Mouse (Mus musculus) 3T3-L1 (cell line): Measurements from ENCODE around the gene 2010111I01Rik.
"Not testable (repeated sequence)": the region's sequence is repeated elsewhere in the genome, so short reads cannot be mapped to it uniquely, and the experiment has no call there.

ENCODE experiments used
- DNase-seq: peaks from one replicate; pipeline ENCODE4 v3.0.0-alpha.2; 2015; ENCODE audit warnings: low read depth, low spot score

The 2010111I01Rik gene

DNA sequence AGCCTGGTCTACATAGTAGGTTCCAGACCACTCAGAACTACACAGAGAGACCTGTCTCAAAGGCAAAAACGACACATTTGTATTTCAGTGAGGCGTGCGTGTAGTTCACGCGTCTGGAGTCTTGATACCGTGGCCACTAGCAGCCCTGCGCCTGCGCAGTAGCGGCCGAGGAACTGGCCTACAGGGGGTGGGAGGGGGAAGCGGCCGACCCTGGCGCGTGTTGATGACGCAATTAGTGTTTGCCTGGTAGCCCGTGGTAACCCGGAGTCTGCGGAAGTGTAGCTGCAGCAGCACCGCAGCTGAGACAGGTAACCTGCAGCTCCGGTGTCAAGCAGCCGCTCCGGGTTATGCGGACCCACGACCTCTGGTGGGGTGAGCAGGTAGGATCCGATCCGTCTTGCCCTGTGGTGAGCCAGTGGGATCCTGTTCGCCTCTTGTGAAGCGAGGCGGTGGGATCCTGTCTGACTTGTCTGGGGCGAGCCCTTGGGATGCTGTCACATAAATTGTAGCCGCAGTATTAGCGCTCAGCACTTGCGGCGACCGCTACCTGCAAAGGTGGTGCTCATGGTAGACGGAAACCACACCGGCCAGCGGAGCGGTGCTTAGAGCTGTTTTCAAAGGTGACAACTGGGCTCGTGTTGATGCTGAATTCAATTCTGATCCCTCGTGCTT lies at the start of gene 2010111I01Rik:
Gene 2010111I01Rik (plus strand): TSS at position 254 of the 672 bp plus-strand sequence.
- peak; percentile 96 for DNase-seq

- DNase-seq = peak; percentile 5
Measured at GRCm38 (mm10) chr13:62916675-62917074, 48.0 kb upstream of the 2010111I01Rik start.

DNA sequence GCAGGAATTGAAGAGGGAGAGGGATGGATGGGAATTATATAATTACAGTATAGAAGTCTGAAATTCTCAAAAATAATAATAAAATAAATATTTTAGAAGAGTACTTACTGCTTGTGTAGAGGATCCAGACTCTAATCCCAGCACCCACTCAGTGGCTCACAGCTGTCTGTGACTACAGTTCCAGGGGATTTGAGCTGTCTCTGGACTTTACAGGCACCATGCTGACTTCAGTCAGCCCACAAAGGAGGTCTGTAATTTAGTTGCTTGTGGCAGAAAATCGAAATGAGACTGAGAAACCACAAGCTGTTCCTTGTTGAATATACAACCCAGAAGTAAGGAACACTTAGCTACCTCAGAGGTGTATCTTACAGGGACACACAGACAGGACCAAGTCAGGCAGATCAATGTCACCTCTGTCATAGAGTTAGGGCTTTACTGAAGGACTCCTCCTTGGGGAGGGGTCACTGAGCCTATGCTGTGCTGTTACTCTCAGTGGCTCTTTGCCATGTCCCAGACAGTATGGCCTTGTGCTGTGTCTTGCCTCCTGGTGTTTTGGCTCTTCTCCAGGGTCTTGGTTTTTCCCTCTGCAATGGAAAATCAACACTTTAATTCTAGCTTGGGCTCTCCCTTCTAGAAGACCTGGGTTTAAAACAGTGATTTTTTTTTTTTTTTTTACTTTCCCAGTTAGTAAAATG lies 47.1 kb upstream of the 2010111I01Rik start:
- no peak for DNase-seq

GRCm38 (mm10) chr13:62919647-62920341 lies 44.9 kb upstream of the 2010111I01Rik start:
- DNase-seq = peak; percentile 88

- DNase-seq = no peak
Measured at GRCm38 (mm10) chr13:62922645-62923044, 42.0 kb upstream of the 2010111I01Rik start.

DNA sequence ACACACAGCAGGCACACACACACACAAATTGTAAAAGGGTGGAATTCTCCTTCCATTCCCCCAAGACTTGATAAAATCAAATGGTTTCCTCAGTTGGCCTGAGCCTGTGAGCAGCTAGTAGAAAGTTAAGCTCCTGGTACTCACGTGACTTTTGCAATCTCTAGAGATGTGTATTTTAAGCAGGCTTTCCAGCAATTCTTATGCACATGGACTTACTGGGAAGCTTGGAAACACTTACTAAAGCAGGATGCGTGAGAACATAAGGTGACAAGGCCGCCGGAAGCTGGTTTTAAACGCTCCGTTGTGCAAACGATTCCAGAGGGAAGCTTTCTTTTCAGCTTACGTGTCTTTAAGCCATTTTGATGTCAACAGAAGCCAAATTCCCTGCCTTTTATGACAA lies 41.5 kb upstream of the 2010111I01Rik start:
- DNase-seq = no peak

DNA sequence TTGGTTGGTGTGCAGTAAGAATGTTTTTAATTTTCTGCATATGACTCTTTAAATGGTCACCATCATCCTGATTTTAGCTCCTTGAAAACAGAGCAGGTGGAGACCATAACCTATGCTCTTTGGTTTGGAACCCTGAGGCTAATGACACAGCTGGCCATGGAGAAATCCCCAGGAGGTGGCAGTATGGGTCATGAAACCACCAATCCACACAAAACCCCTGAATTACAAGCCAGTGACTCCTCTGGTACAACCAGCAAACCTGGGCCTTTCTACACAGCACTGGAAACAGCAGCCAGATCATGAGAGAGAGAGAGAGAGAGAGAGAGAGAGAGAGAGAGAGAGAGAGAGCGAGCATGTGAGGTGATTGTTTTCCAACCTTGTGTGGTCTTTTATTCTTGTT lies 38.2 kb upstream of the 2010111I01Rik start:
- DNase-seq = peak; percentile 78

DNA sequence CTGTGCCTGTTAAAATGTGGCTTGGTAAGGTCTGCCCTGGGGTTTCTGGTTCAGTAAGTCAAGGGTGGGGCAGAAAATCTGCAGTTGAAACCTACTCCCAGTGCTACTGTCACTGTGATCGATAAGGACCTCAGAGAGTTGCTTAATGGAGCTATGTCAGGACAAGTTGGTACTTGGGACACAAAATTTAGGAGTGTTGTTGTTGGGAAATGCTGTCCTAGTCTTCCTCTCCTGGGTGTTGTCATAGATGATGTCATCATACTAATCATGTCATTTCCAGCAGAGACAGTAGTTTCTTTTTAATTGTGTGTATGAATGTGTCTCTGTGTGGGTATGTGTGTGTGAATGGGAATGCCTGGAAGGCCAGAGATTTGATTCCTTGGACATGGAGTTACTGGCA lies 37.2 kb upstream of the 2010111I01Rik start:
- no peak for DNase-seq

GRCm38 (mm10) chr13:62929144-62929543 lies 35.5 kb upstream of the 2010111I01Rik start:
- not testable (repeated sequence) for DNase-seq

DNA sequence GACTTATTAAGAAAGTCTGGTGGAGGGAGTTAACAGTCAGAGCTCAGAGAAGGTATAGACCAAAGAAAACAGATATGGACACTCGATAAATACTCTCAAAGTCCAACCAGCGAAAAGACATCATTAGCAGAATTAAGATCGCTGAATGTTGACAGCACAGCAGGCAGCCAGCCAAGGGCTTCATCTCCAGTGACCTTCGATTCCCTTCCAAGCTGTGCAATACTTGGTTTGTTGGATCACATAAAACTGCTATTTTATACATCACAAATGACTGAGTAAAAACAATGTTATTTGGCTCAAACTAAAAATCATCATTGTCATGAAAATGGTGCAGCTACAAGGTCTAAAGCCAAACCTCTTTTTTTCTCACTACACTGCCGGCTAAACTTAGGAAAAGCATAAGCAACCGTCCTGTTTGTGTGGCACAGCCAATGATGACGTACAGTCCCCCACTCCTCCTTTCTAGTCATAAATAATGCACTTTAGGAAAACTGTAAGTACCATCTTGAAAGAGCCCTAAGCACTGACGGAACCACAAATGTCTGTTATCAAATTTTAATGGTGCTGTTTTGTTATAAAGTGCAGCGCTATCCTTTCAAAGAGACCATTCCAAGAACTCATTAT lies 34.8 kb upstream of the 2010111I01Rik start:
- DNase-seq = no peak

DNA sequence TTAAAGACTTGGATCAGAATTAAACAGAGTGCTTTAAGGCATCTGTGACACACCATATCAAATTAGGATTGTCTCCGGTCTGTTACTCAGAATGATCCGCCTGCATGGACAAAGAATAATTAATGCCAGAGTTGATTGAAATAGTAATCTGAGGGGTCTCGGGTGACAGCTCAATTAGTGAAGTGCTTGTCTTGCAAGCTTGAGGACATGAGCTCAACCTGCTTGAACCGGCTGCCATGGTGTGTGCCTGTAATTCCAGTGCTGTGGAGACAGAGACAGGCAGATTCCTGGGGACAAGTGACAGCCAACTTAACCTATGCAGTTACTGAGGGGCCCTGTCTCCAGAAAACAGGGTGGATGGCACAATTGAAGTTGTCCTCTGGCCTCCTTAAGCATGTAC lies 32.2 kb upstream of the 2010111I01Rik start:
- no peak for DNase-seq

- no peak for DNase-seq
Measured at GRCm38 (mm10) chr13:62939371-62939770, 25.3 kb upstream of the 2010111I01Rik start.

DNA sequence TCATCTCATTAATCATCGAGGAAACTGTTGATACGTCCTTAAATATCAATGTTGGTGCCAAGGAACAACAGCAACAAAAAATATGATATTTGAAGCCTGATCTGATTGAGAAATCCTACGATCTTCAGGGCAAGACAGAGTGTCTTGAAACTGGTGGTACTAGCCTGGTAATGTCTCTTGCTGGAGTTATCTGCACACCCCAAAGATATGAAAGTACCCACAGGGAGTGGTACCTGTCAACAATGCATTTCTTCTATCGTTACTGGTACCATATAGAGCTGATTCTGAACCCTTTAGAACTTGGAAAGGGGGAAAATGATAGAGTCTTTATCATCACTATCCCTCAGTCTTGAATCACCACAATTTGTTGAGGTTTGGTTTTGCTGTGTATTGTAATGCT lies 24.9 kb upstream of the 2010111I01Rik start:
- DNase-seq = no peak

- DNase-seq = no peak
Measured at GRCm38 (mm10) chr13:62940721-62941120, 24.0 kb upstream of the 2010111I01Rik start.

GRCm38 (mm10) chr13:62941341-62942005 lies 23.2 kb upstream of the 2010111I01Rik start:
- no peak for DNase-seq

DNA sequence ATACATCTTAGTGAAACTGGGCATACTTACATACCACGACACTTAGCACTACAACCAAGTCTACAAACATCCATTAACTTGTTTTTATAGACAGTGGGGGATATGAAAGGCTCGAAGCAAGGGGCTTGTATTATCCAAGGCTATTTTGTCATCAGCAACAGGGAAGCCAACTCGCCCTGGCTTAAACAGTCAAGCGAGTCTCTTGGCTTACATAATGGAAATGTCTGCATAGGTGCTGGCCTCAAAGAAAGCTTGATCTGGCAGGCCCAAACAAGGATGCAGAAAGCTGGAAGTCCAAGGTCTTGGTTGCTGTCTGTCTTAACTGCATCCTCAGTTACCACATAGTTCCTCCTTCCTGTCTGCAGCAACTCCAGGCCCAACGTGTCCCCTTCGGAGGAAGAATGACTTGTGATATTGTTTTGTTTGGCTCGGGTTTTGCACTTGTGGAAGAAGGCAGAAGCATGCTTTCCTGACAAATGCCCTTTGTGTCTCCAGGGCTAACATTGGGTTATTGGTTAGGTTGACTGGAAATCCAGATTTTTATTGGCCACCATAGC lies 21.3 kb upstream of the 2010111I01Rik start:
- no peak for DNase-seq

GRCm38 (mm10) chr13:62944109-62944508 lies 20.6 kb upstream of the 2010111I01Rik start:
- DNase-seq = no peak

GRCm38 (mm10) chr13:62949560-62950188 lies 15.0 kb upstream of the 2010111I01Rik start:
- DNase-seq = no peak

DNA sequence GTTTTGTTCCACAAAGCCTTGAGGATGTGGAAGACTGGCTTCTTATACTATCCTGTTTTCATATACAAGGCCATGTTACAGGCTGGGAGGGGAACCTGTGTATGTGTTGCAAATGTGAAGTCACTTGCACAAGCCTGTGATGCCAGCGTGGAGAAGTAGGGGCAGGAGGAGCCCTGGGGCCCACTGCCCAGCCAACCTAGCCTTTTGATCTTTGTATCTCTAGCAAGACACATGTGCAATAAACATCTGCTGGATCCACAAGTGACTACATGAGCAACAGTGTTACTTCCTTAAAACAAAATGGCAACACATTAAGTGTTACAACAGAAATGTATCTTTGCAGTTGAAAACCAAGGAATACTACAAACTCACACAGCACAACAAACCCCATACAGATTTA lies 13.1 kb upstream of the 2010111I01Rik start:
- no peak for DNase-seq

GRCm38 (mm10) chr13:62952047-62952446 lies 12.6 kb upstream of the 2010111I01Rik start:
- no peak for DNase-seq

- no peak for DNase-seq
Measured at GRCm38 (mm10) chr13:62952624-62953023, 12.1 kb upstream of the 2010111I01Rik start.
